Mouse (Mus musculus): Measurements from ENCODE around the gene Herc2.

GRCm38 (mm10) chr7:56066634-56067033 lies 16.6 kb downstream of the Herc2 start:
- TF ChIP-seq POLR2AphosphoS5 (IDR thresholded peaks at IDR 0.05; ENCODE audit: insufficient replicate concordance, low read depth, low read length) = no peak
- TF ChIP-seq CTCF (IDR thresholded peaks at IDR 0.05; ENCODE audit: low read depth, low read length) = no peak
- no peak for TF ChIP-seq TAL1 (conservative IDR thresholded peaks at IDR 0.05; ENCODE audit: low read depth, low read length)
- TF ChIP-seq GATA1 (IDR thresholded peaks at IDR 0.05; ENCODE audit: borderline replicate concordance, low read length) = no peak
- TF ChIP-seq GATA2 (IDR thresholded peaks at IDR 0.05; ENCODE audit: borderline replicate concordance, low read depth, low read length) = no peak
